Mouse (Mus musculus): ENCODE measurements around the gene Tnfaip2. TPM values are rescaled to one million over a fixed set of nuclear protein-coding genes. Genes with fewer than 3 reads are reported as not detected.

Tnfaip2 gene
- polyA plus RNA-seq, 1 experiment from 2014 or later = 3.0 TPM

- 80% methylated on average over 5 of the region's 5 CpGs for WGBS
- Histone ChIP-seq H3K9me3 (no peaks in the 10 kb centered on the region), H3K36me3 (no peaks in the 10 kb centered on the region), H3K4me1 (replicated peaks) (peaks cover 38% of the 10 kb centered on the region), H3K27me3 (ENCODE audit: insufficient read depth, poor library complexity, severe bottlenecking) (peaks cover 88% of the 10 kb centered on the region), H3K4me3 (no peak overlapping the region), H3K27ac (no peak overlapping the region)
- no peak for DNase-seq (ENCODE audit: low spot score)
Observed at GRCm38 (mm10) chr12:111419918-111420317, 22.4 kb upstream of the Tnfaip2 start.

- Histone ChIP-seq H3K27me3 (ENCODE audit: insufficient read depth, poor library complexity, severe bottlenecking) (peaks cover 92% of the 10 kb centered on the region), H3K4me1 (replicated peaks) (peaks cover 49% of the 10 kb centered on the region), H3K27ac (no peak overlapping the region), H3K4me3 (no peak overlapping the region), H3K9me3 (no peaks in the 10 kb centered on the region), H3K36me3 (no peaks in the 10 kb centered on the region)
- WGBS = 52% methylated on average over 7 of the region's 7 CpGs
- DNase-seq (ENCODE audit: low spot score) = no peak
Observed at GRCm38 (mm10) chr12:111420946-111421709, 21.1 kb upstream of the Tnfaip2 start.

- Histone ChIP-seq H3K27ac (no peak overlapping the region), H3K9me3 (no peaks in the 10 kb centered on the region), H3K4me1 (replicated peaks) (peaks cover 37% of the 10 kb centered on the region), H3K36me3 (no peaks in the 10 kb centered on the region), H3K4me3 (no peak overlapping the region), H3K27me3 (ENCODE audit: insufficient read depth, poor library complexity, severe bottlenecking) (peaks cover 100% of the 10 kb centered on the region)
- 48% methylated on average over 5 of the region's 5 CpGs for WGBS
- DNase-seq (ENCODE audit: low spot score) = no peak
Observed at GRCm38 (mm10) chr12:111422852-111423251, 19.4 kb upstream of the Tnfaip2 start.

GRCm38 (mm10) chr12:111423570-111424129 lies 18.6 kb upstream of the Tnfaip2 start:
- DNase-seq (ENCODE audit: low spot score) = no peak
- Histone ChIP-seq H3K4me1 (replicated peaks) (peaks cover 44% of the 10 kb centered on the region), H3K4me3 (peak overlapping the region; percentile 36)

GRCm38 (mm10) chr12:111424547-111424946 lies 17.7 kb upstream of the Tnfaip2 start:
- no peak overlapping the region for H3K4me3 ChIP-seq
- DNase-seq (ENCODE audit: low spot score) = no peak
- H3K27me3 ChIP-seq (ENCODE audit: insufficient read depth, poor library complexity, severe bottlenecking) = peaks cover 100% of the 10 kb centered on the region
- WGBS = 19% methylated on average over 9 of the region's 9 CpGs
- no peak overlapping the region for H3K27ac ChIP-seq
- H3K36me3 ChIP-seq = no peaks in the 10 kb centered on the region
- H3K9me3 ChIP-seq = no peaks in the 10 kb centered on the region
- H3K4me1 ChIP-seq (replicated peaks) = peaks cover 53% of the 10 kb centered on the region

More at GRCm38 (mm10) chr12:111423570-111424129, 18.6 kb upstream of the Tnfaip2 start:
- Histone ChIP-seq H3K27ac (no peak overlapping the region), H3K27me3 (ENCODE audit: insufficient read depth, poor library complexity, severe bottlenecking) (peaks cover 100% of the 10 kb centered on the region), H3K9me3 (no peaks in the 10 kb centered on the region), H3K36me3 (no peaks in the 10 kb centered on the region)
- 2% methylated on average over 43 of the region's 43 CpGs for WGBS

GRCm38 (mm10) chr12:111425258-111425657 lies 17.0 kb upstream of the Tnfaip2 start:
- H3K4me3 ChIP-seq = 0 out of 2 replicates have a peak overlapping the region, but pooled peaks have one; percentile 0
- peaks cover 58% of the 10 kb centered on the region for H3K4me1 ChIP-seq (replicated peaks)
- WGBS = 4% methylated on average over 15 of the region's 15 CpGs

GRCm38 (mm10) chr12:111425789-111426460 lies 16.3 kb upstream of the Tnfaip2 start:
- peak; percentile 92 for DNase-seq (ENCODE audit: low spot score)
- Histone ChIP-seq H3K4me3 (0 out of 2 replicates have a peak overlapping the region, but pooled peaks have one; percentile 0), H3K4me1 (replicated peaks) (peaks cover 62% of the 10 kb centered on the region), H3K36me3 (no peaks in the 10 kb centered on the region), H3K27ac (no peak overlapping the region), H3K27me3 (ENCODE audit: insufficient read depth, poor library complexity, severe bottlenecking) (peaks cover 100% of the 10 kb centered on the region), H3K9me3 (no peaks in the 10 kb centered on the region)
- WGBS = 16% methylated on average over 29 of the region's 29 CpGs

More at GRCm38 (mm10) chr12:111425258-111425657, 17.0 kb upstream of the Tnfaip2 start:
- Histone ChIP-seq H3K27ac (no peak overlapping the region), H3K27me3 (ENCODE audit: insufficient read depth, poor library complexity, severe bottlenecking) (peaks cover 100% of the 10 kb centered on the region), H3K9me3 (no peaks in the 10 kb centered on the region), H3K36me3 (no peaks in the 10 kb centered on the region)
- DNase-seq (ENCODE audit: low spot score) = peak; percentile 88

GRCm38 (mm10) chr12:111427438-111428113 lies 14.7 kb upstream of the Tnfaip2 start:
- Histone ChIP-seq H3K4me3 (no peak overlapping the region), H3K9me3 (no peaks in the 10 kb centered on the region), H3K27me3 (ENCODE audit: insufficient read depth, poor library complexity, severe bottlenecking) (peaks cover 100% of the 10 kb centered on the region), H3K36me3 (no peaks in the 10 kb centered on the region), H3K4me1 (replicated peaks) (peaks cover 79% of the 10 kb centered on the region), H3K27ac (no peak overlapping the region)
- peak; percentile 2 for DNase-seq (ENCODE audit: low spot score)
- 47% methylated on average over 12 of the region's 12 CpGs for WGBS

GRCm38 (mm10) chr12:111428364-111428763 lies 13.9 kb upstream of the Tnfaip2 start:
- Histone ChIP-seq H3K4me3 (peak overlapping the region; percentile 55), H3K27ac (peak overlapping the region; percentile 50; the same call in 1 of the 2 replicates), H3K9me3 (no peaks in the 10 kb centered on the region), H3K27me3 (ENCODE audit: insufficient read depth, poor library complexity, severe bottlenecking) (peaks cover 100% of the 10 kb centered on the region), H3K36me3 (no peaks in the 10 kb centered on the region), H3K4me1 (replicated peaks) (peaks cover 81% of the 10 kb centered on the region)
- 19% methylated on average over 8 of the region's 8 CpGs for WGBS
- no peak for DNase-seq (ENCODE audit: low spot score)

- WGBS = under 1% methylated on average over 40 of the region's 40 CpGs
- no peaks in the 10 kb centered on the region for H3K9me3 ChIP-seq
- peak overlapping the region; percentile 83 for H3K27ac ChIP-seq
- peaks cover 100% of the 10 kb centered on the region for H3K27me3 ChIP-seq (ENCODE audit: insufficient read depth, poor library complexity, severe bottlenecking)
- H3K36me3 ChIP-seq = no peaks in the 10 kb centered on the region
- H3K4me1 ChIP-seq (replicated peaks) = peaks cover 78% of the 10 kb centered on the region
- H3K4me3 ChIP-seq = peak overlapping the region; percentile 55
- peak; percentile 70 for DNase-seq (ENCODE audit: low spot score)
Observed at GRCm38 (mm10) chr12:111428961-111429911, 13.0 kb upstream of the Tnfaip2 start.

GRCm38 (mm10) chr12:111430049-111430867 lies 12.0 kb upstream of the Tnfaip2 start:
- no peak for DNase-seq (ENCODE audit: low spot score)
- Histone ChIP-seq H3K27me3 (ENCODE audit: insufficient read depth, poor library complexity, severe bottlenecking) (peaks cover 100% of the 10 kb centered on the region), H3K4me3 (peak overlapping the region; percentile 55), H3K27ac (peak overlapping the region; percentile 83), H3K36me3 (no peaks in the 10 kb centered on the region), H3K4me1 (replicated peaks) (peaks cover 82% of the 10 kb centered on the region), H3K9me3 (no peaks in the 10 kb centered on the region)
- 7% methylated on average over 27 of the region's 27 CpGs for WGBS

Measured in hindbrain, embryonic 10.5 days (tissue).